Mouse (Mus musculus): Measurements from ENCODE around the gene Dcxr.
"Not testable (repeated sequence)": the region's sequence is repeated elsewhere in the genome, so short reads cannot be mapped to it uniquely, and the experiment has no call there.

Dcxr gene

GRCm38 (mm10) chr11:120727169-120727527 is at the start of gene Dcxr:
Gene Dcxr, minus strand, starts transcription at chr11:120727281.
- DNase-seq (ENCODE audit: low spot score), result peak; percentile 92

DNA sequence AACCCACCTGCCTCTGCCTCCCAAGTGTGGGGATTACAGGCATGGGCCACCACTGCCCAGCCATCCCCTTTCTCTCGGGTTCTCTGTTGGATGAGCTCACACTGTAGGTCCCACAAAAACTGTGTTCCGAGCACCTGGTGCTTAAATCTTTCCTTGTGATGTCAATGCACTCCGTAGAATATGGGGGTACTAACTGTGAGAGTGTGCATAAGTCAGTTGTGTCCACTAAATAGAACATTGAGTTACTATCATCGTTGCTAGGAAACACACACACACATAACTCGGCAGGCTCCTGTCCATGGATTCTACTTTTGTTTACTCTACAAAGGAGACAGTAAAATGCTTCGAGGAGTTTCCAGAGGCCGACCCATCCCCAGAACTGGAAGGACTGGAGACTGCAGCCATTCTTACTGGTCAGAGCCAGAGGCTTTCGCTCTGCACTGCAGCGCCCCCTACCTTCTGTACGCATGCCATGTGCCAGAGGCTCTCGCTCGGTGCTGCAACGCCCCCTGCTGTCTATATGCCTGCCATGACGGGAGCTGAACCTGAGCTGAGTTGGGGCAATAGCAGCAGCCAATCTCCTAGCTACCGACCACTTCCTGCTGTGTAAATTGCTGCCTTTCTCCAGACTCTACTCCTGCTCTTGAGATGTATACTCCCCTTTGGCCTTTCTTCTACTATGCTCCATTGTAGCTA is 48.8 kb upstream of the Dcxr start:
- peak; percentile 97 for DNase-seq (ENCODE audit: low spot score)

- DNase-seq (ENCODE audit: low spot score), result no peak
Measured at GRCm38 (mm10) chr11:120773463-120774190, 46.5 kb upstream of the Dcxr start.

DNA sequence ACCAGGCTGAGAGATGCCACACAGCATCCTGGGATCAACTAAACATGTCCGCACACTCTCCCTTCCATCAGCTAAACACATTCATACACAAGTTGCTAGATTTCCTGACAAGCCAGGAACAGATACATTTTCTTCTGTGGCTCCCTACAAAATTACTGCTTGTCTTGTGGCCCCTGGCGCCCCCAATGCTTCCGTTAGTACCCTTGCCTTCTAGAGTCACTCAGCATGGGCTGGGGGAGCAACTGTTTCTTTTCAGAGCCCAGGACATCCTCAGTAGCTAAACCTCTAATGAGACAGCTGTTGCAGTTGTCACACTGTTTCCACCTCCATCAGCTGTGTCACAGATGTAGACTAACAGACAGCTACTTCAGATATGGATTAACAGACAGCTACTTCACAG is 45.7 kb upstream of the Dcxr start:
- no peak for DNase-seq (ENCODE audit: low spot score)

DNA sequence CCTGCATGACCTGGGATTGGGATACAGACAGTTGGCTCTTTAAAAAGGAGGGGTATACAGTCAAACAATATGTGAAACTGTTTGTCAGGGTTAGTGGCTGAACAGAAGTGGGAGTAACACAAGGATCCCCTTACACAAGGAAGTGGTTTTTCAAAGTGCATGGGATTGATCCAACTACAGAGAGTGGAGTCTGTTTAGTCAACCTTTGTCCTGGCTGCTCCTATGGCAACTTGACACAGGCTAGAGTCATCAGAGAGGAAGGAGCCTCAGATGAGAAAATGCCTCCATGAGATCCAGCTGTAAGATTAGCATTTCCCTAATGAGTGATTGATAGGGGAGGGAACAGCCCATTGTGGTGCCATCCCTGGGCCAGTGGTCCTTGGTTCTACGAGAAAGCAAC is 41.1 kb upstream of the Dcxr start:
- no peak for DNase-seq (ENCODE audit: low spot score)

DNA sequence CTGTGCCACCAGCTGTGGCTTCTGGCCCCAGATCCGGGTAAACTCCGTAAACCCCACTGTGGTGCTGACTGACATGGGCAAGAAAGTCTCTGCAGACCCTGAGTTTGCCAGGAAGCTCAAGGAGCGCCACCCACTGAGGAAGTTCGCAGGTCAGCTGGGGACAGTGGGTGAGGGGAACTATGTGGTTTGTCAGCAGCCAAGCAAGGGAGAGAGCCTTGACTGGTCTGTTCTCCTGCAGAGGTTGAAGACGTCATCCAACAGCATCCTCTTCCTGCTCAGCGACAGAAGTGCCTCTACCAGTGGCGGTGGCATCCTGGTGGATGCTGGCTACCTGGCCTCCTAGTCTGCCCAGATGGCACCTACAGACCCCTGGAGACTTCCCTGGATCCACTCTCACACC is 39.9 kb upstream of the Dcxr start:
- not testable (repeated sequence) for DNase-seq (ENCODE audit: low spot score)

DNA sequence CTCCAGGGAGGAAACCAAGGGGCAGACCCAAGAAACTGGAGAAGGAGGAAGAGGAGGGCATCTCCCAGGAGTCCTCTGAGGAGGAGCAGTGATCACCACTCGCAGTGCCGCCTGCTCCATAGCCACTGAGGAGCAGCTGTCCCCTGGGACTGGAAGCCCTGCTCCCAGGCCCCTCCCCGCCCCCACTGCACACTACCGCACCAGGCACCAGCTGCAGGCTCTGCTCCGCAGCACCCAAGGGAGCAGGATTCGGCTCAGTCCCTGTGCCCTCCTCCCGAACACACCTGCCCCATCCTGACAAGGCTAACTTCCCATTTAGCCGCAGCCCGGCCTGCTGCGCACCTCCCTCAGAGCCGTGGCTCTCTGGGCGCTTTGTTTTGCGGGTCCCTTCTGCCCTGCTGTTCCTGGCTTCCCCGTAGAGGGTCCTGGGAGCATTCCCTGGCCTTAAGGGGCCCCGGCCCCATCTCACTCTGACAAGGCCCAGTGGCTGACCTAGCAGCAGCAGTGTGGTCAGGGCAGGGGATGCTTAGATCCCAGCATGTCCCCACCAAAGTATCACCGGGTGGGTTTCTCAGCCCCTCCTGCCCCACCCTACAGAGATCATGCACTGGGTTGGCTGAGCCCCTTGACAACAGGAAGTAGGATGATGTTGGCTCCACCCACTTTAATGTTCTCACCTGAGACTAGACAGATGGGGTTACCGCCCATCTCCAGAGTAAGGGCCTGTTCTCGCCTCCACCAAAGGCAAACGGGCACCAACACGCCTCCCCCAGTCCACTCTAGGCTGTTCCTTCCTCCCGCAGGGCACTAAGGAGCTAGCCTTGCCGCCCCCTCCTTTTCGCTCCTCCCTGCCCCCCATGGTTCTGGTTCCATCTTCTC is 36.3 kb upstream of the Dcxr start:
- DNase-seq (ENCODE audit: low spot score), result not testable (repeated sequence)

- DNase-seq (ENCODE audit: low spot score), result not testable (repeated sequence)
Measured at GRCm38 (mm10) chr11:120762672-120763041, 35.6 kb upstream of the Dcxr start, which contains the start of gene Hmga1b. Gene Hmga1b, plus strand, starts transcription at chr11:120762794.

DNA sequence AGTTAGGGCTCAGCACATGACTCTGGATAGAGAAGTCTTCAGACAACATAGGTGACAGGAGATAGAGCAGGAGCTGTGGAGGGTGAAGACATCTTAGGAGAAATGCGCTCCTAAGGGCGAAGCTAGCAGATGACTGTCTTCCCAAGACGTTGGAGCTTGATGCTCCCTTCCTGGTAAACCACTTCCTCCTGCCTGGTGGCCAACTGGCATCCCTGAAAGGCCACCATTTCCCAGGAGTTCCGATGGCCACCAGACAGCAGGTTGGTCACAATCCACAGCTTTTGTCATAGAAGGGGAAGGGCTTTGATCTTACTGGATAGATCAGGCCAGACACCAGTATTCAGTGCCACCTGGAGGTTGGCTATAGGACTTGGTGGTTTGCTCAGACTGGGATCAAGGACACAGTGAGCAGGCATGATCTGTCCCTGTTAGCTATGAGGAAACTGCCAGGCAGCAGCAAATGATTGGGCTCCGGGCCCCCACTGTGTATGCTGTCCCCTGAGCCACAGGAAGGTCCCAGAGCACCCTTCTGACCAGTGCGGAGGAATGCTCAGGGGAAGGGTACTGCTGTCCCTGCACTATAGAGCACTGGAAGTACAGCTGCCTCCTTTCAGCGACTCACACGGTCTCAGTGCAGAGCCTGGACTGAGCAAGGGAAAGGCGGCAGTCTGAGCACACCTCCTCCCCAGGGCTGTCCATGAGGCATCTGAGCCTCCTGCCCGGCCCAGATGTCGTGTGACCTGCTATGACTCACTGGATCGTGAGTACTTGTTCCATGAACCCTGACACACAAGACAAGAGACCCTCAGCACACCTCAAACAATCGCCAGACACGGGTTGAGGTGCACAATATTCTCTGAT is 35.0 kb upstream of the Dcxr start:
- no peak for DNase-seq (ENCODE audit: low spot score)

DNA sequence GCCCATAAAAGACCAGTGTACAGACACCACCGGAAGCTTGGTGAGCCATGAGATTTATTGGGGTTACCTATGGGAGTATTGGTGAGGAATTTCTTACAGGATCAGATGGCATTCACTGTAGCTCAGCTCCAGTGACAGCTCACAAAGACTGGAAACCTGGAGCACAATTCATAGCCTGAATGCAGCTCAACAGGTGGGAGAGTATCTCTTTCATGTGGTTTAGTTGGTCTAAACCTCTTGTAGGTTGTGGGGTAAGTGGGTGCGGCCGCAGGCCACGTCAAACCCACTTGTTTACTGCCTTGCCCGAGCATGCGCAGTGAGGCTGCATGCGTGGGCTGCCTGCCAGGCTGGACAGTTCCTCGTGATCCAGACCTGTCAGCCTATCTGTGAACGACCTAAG is 33.2 kb upstream of the Dcxr start:
- no peak for DNase-seq (ENCODE audit: low spot score)

GRCm38 (mm10) chr11:120751606-120752005 is 24.5 kb upstream of the Dcxr start:
- no peak for DNase-seq (ENCODE audit: low spot score)

DNA sequence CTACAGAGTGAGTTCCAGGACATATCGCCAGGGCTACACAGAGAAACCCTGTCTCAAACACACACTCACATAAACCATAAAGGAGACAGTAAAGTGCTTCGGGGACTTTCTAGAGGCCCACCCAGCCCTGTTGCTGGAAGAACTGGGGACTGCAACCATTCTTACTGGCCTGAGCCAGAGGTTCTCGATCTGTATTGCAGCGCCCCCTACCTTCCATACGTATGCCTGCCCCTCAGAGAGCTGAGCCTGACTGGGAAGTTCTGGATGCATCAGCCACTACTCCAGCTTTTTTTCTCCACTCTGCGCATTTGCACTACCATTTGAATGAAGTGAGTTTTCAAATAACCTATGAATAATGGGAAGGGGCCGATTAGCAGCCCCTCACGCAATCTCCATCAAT is 22.3 kb upstream of the Dcxr start:
- peak; percentile 40 for DNase-seq (ENCODE audit: low spot score)

- no peak for DNase-seq (ENCODE audit: low spot score)
Measured at GRCm38 (mm10) chr11:120747974-120748373, 20.9 kb upstream of the Dcxr start.

- no peak for DNase-seq (ENCODE audit: low spot score)
Measured at GRCm38 (mm10) chr11:120744121-120744701, 17.1 kb upstream of the Dcxr start.

GRCm38 (mm10) chr11:120740981-120741380 is 13.9 kb upstream of the Dcxr start:
- no peak for DNase-seq (ENCODE audit: low spot score)

DNA sequence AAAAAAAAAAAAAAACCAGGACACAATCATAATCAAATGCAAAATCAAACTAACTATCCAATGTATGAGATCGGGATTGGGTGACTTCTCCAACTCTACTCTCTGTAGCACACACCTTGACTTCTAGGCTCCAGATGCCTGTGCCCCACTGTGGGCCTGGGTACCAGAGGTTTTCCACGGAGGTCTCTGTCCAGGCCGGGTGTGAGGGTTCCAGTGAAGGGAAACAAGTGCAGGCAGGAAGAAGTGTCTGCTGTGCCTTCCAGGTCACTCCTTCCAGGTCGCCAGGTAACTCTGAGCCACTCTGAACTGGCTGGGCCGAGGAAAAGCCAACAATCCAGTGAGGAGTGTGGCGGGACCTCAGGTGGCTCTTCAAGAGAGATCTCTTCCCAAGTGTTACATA is 9.3 kb upstream of the Dcxr start:
- DNase-seq (ENCODE audit: low spot score), result no peak

DNA sequence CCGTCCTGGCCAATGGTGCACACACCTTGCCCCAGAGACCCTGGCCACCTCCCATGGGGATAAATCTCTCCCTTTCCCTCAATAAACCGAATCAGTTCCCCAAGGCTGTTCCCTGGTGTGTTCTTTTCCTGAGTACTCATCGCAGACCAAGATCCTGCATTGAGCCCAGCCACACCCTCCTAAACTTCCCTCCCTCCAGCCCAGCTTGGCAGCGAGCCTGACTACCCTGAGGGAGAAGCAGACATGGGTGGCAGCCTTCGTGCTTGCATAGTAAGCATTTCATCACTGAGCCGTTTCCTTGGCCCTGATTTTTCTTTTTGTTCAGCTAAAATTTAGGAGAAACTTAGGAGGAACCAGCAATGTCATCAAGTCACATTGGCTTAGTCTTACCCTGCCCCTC is 6.4 kb upstream of the Dcxr start:
- peak; percentile 82 for DNase-seq (ENCODE audit: low spot score)

- peak; percentile 74 for DNase-seq (ENCODE audit: low spot score)
Measured at GRCm38 (mm10) chr11:120731858-120732680, 5.0 kb upstream of the Dcxr start, which contains the start of gene Cbr2. Gene Cbr2, minus strand, starts transcription at chr11:120732114.

DNA sequence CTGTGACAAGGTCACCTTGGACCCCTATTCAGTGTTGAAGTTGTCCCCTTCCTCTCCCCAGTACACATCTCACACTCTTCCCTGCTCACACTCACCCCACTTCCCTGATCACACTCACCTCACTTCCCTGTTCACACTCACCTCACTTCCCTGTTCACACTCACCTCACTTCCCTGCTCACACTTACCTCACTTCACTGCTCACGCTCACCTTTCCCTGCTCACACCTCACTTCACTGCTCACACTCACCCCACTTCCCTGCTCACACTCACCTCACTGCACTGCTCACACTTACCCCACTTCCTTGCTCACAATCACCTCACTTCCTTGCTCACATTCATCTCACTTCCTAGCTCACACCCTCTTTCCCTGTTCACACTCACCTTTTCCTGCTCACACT is 4.3 kb upstream of the Dcxr start:
- no peak for DNase-seq (ENCODE audit: low spot score)

GRCm38 (mm10) chr11:120730331-120730870 is 3.3 kb upstream of the Dcxr start:
- DNase-seq (ENCODE audit: low spot score), result no peak
